Mouse (Mus musculus) thymus, adult 2 months (tissue): ENCODE measurements around the gene Pfkm. TPM values are rescaled to one million over a fixed set of nuclear protein-coding genes. Genes with fewer than 3 reads are reported as not detected.

ENCODE experiments used
- DNase-seq: peaks from one replicate; pipeline ENCODE4 v3.0.0; 2021
- H3K27ac ChIP-seq: fragments of 200-500 bp; 2 replicates; pipeline ENCODE4 v1.5.1; 2012; ENCODE audit warnings: low read length, control low read depth; ENCODE audit not compliant: control insufficient read depth, insufficient read depth
- H3K27me3 ChIP-seq: fragments of 200-500 bp; 2 replicates; pipeline ENCODE4 v1.6.1; 2012; ENCODE audit warnings: mild to moderate bottlenecking, low read length, moderate library complexity, mixed read lengths; ENCODE audit not compliant: control insufficient read depth, insufficient read depth
- H3K36me3 ChIP-seq: fragments of 200-500 bp; 2 replicates; pipeline ENCODE4 v1.6.1; 2012; ENCODE audit warnings: mild to moderate bottlenecking, low read length, moderate library complexity; ENCODE audit not compliant: control insufficient read depth, insufficient read depth
- H3K4me1 ChIP-seq: fragments of 200-500 bp; replicated peaks from 2 replicates; pipeline ENCODE4 v1.6.1; 2012; ENCODE audit warnings: low read length; ENCODE audit not compliant: control insufficient read depth, insufficient read depth
- H3K4me3 ChIP-seq: fragments of 200-500 bp; 2 replicates; pipeline ENCODE4 v1.5.1; 2012; ENCODE audit warnings: mild to moderate bottlenecking, low read length, control low read depth, moderate library complexity; ENCODE audit not compliant: control insufficient read depth, insufficient read depth
- CTCF ChIP-seq: fragments of 200-500 bp; IDR thresholded peaks from 2 replicates; pipeline ENCODE4 v1.5.1; 2012; ENCODE audit warnings: mild to moderate bottlenecking, control low read depth, low read length, moderate library complexity, borderline replicate concordance; ENCODE audit not compliant: control insufficient read depth, poor library complexity, insufficient read depth; ENCODE audit errors: extremely low read depth
- POLR2A ChIP-seq: fragments of 200-500 bp; IDR thresholded peaks from 2 replicates; pipeline ENCODE4 v1.6.1; 2012; ENCODE audit warnings: mild to moderate bottlenecking, low read length, control low read depth, moderate library complexity; ENCODE audit not compliant: control insufficient read depth, poor library complexity, insufficient read depth; ENCODE audit errors: extremely low read depth
- WGBS: fragments of 180-500 bp; shearing (Covaris S2); methylation state at CpG from one replicate; pipeline ENCODE4 v1.1.7; 2018; 5-methylcytosine and 5-hydroxymethylcytosine counted together
- polyA plus RNA-seq: library from polyadenylated mRNA; depleted of rRNA; stranded (reverse); fragments of >200 nt; gene quantifications from 2 replicates; pipeline ENCODE4 v1.2.3, GENCODE M21; 2012

Pfkm gene
- polyA plus RNA-seq, 1 experiment = 44.9 TPM

GRCm38 (mm10) chr15:98075034-98075433, 17.4 kb upstream of the Pfkm start:
- peaks cover 69% of the 10 kb centered on the region for H3K36me3 ChIP-seq
- H3K27ac ChIP-seq = no peak overlapping the region
- DNase-seq = no peak
- WGBS = 93% methylated on average over 16 of the region's 16 CpGs
- peaks cover under 1% of the 10 kb centered on the region; the same call in 1 of the 2 replicates for H3K4me1 ChIP-seq
- TF ChIP-seq CTCF (no peak), POLR2A (no peak)
- H3K27me3 ChIP-seq = no peaks in the 10 kb centered on the region
- no peak overlapping the region for H3K4me3 ChIP-seq

GRCm38 (mm10) chr15:98076901-98077300, 15.5 kb upstream of the Pfkm start:
- Histone ChIP-seq H3K4me1 (no peaks in the 10 kb centered on the region), H3K4me3 (no peak overlapping the region), H3K27me3 (no peaks in the 10 kb centered on the region), H3K27ac (no peak overlapping the region), H3K36me3 (peaks cover 68% of the 10 kb centered on the region)
- TF ChIP-seq CTCF (no peak), POLR2A (no peak)
- no peak for DNase-seq
- 98% methylated on average over 6 of the region's 6 CpGs for WGBS

DNA sequence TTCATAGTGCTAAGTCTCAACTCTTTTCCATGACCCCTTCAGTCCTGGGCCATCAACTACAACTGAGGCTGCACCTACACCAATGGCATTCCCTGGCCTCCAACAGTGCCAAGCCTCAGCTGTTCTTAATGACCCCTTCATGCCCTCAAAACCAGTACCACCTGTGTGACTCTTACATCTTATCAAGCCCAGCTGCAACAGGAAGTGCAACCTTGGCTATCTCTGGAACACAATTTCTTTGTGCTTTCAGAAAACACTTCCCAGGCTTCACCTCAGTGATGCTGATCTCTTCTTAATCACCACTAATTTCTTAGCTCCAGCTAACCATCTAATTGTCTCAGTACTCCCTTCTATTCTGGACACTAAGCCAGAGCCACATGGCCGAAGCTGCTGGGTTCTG, 3.5 kb upstream of the Pfkm start:
- H3K27ac ChIP-seq = peak overlapping the region; percentile 93
- 0 out of 2 replicates have a peak overlapping the region, but pooled peaks have one; percentile 4 for H3K4me3 ChIP-seq
- H3K36me3 ChIP-seq = peaks cover 29% of the 10 kb centered on the region
- peaks cover 9% of the 10 kb centered on the region for H3K4me1 ChIP-seq
- DNase-seq = peak; percentile 21
- no peaks in the 10 kb centered on the region for H3K27me3 ChIP-seq
- WGBS = 17% methylated on average over 1 of the region's 1 CpGs
- TF ChIP-seq POLR2A (no peak), CTCF (no peak)

DNA sequence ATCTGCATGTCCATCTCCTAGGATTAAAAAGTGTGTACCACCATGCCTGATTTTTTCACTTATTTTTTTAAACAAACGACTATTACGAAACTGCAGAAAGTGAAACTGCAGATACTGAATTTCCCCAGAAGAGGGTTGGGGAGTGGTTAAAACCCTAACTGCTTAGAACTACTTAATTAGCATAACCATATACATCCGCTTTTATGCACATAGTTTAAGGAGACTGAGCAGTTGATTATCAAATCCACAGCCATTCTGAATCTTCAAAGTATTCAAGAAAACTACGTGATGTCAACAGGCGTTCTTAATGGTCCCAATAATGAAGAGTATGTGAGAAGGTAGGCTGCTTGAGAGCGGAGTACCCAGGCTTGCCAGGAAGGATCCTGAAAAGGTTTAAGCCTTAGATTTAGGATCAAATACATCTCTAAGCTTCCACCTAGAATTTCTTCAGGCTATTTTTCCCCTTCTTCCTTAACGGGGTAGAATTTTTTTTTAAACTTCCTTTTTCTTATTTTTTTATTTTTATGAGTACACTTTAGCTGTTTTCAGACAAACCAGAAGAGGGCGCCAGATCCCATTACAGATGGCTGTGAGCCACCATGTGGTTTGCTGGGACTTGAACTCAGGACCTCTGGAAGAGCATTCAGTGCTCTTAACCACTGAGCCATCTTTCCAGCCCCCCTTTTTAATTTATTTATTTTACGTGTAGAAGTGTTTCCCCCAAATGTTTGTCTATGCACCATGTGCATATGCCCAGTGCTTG, 2.8 kb upstream of the Pfkm start:
- H3K27me3 ChIP-seq = no peaks in the 10 kb centered on the region
- peaks cover 26% of the 10 kb centered on the region for H3K36me3 ChIP-seq
- H3K4me3 ChIP-seq = no peak overlapping the region
- no peak for TF ChIP-seq CTCF
- no peak for TF ChIP-seq POLR2A
- DNase-seq = peak; percentile 50
- peaks cover 9% of the 10 kb centered on the region for H3K4me1 ChIP-seq
- 22% methylated on average over 9 of the region's 9 CpGs for WGBS
- peak overlapping the region; percentile 93 for H3K27ac ChIP-seq

DNA sequence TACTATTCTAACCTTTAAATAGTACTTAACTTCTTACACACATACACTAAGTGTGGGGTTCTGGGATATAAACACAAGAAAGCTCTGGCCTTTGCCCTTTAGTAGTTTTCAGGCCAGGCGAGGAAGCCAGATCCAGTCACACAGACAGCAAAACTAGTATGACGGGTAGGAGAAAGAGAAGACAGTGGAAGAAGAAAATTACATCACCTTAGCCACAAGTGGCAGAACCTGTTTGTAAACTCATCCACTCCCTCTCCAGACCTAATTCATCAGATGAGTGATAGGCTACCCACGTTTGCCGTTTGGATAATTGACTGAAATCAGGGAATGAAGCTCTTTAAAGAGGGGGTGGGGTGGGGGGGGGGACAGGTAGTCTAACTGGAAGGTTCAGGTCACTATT, 548 bp upstream of the Pfkm start:
- 16% methylated on average over 4 of the region's 4 CpGs for WGBS
- Histone ChIP-seq H3K36me3 (peaks cover 7% of the 10 kb centered on the region; the same call in 1 of the 2 replicates), H3K4me1 (peaks cover 9% of the 10 kb centered on the region), H3K27me3 (no peaks in the 10 kb centered on the region), H3K27ac (no peak overlapping the region), H3K4me3 (no peak overlapping the region)
- TF ChIP-seq POLR2A = no peak
- TF ChIP-seq CTCF = no peak
- DNase-seq = no peak

DNA sequence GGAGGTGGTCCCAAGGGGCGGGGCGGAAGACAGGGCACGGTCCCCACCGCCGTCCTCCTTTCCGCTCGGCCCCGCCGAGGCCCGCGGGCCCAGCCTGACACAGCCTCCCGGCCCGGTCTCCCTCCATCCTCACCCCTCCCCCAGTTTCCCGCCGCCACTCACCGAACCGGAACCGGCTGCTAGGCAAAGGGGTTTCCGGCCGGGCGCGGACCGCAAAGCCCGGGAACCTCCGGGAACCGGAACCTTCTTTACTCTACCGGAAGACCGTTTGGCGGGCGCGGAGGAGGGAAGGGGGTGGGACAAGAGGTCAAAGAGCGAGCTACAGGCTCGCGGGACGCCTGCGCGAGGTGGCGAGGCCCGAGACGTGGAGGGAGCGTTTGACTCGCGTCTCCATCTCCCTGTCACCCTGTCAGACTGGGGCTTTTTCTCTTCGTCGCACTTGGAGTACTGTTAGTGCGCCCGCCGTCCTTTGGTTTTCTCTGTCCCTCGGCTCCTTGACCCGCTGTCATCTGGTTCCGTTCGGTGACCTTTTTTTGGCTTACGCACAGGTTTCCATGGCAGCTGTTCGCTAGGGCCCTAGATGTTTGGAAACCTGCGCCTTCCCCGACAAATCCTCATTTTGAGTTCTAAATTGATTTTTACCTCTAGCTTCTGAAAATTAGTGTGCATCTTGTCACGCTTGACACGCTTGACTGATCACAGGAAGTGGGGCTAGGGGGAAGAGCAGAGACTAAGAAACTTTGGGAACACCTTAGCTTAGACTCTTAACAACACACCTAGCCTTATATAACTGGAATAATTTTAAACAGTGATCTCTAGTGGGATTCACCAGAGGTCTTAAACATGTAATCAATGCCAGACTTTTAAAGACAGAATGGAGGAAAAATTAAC, 977 bp downstream of the Pfkm start, which contains the start of gene Senp1:
Senp1 (minus strand) TSS at position 624 of the 891 bp plus-strand sequence.
- Histone ChIP-seq H3K27ac (peak within 1 kb of the TSS; percentile 75), H3K36me3 (no peaks in the 10 kb centered on the region; the same call in 1 of the 2 replicates), H3K27me3 (no peaks in the 10 kb centered on the region), H3K4me3 (peak within 1 kb of the TSS; percentile 89), H3K4me1 (peaks cover 8% of the 10 kb centered on the region)
- under 1% methylated on average over 56 of the region's 58 CpGs for whole genome bisulfite sequencing
- TF ChIP-seq CTCF (no peak; the same call in 1 of the 2 replicates), POLR2A (peak; percentile 82)
- peak; percentile 90 for DNase-seq
